Comparison of ENCODE assay signal across 9 mouse cellular contexts in genomic region chr11:118507904-118508303, GRCm38 (mm10). TPM values are rescaled to one million over a fixed set of nuclear protein-coding genes. Genes with fewer than 3 reads are reported as not detected.
DNase-seq lines count a peak whose midpoint lies in the region; ATAC-seq and TF ChIP-seq lines count a peak whose summit lies in the region.
"Had no signal": no experiment of that assay in that cellular context is flagged by ENCODE, and none has a peak within 500 bp of the region (broad histone marks: within the 10 kb centered on the region; RNA-seq: fewer than 3 reads in every experiment).

No protein-coding gene starts in this region.

- intact Hi-C loops in left cerebral cortex, postnatal 25 days (cut with DNase I): loop anchor here (1.0 kb wide), 1 partner anchor 232 kb away; no protein-coding TSS in a partner anchor

- TF ChIP-seq POLR2A in testis, adult 2 months (IDR thresholded peaks at IDR 0.05; ENCODE audit: control insufficient read depth, low read depth, low read length): no peak

- H3K36me3 ChIP-seq in heart, embryonic 11.5 days (ENCODE audit: control insufficient read depth, insufficient read depth, low read length): no peaks in the 10 kb centered on the region
- H3K36me3 ChIP-seq in forebrain, embryonic 14.5 days (ENCODE audit: control insufficient read depth, insufficient read depth, low read length): 0 out of 2 replicates have a peak, but pooled peaks cover 3% of the 10 kb centered on the region
- H3K36me3 ChIP-seq in testis, adult 2 months (ENCODE audit: control insufficient read depth, insufficient read depth, low read length): no peaks in the 10 kb centered on the region

- TF ChIP-seq CTCF in testis, adult 2 months (IDR thresholded peaks at IDR 0.05; ENCODE audit: control insufficient read depth, insufficient read depth, insufficient replicate concordance, low read depth, low read length): peak; percentile 94

- no peaks in the 10 kb centered on the region for H3K9me3 ChIP-seq in heart, embryonic 11.5 days (replicated peaks; ENCODE audit: control insufficient read depth, low read length)
- H3K9me3 ChIP-seq in forebrain, embryonic 14.5 days (replicated peaks; ENCODE audit: control insufficient read depth, low read length): no peaks in the 10 kb centered on the region
- H3K9me3 ChIP-seq: megakaryocyte, embryonic 14.5 days had no signal

- H3K4me3 ChIP-seq in heart, embryonic 11.5 days (ENCODE audit: low read depth, low read length): no peak overlapping the region
- no peak overlapping the region for H3K4me3 ChIP-seq in forebrain, embryonic 14.5 days (ENCODE audit: low read depth, low read length)
- H3K4me3 ChIP-seq in testis, adult 2 months (ENCODE audit: control insufficient read depth, low read depth, low read length): no peak overlapping the region
- H3K4me3 ChIP-seq: megakaryocyte, embryonic 14.5 days had no signal

- peak; percentile 66 to 86 for DNase-seq in heart, adult 18-20 months
- peak; percentile 44 for DNase-seq in c-Kit-positive CD71-negative TER-119-negative erythroid progenitor cells, embryonic 14.5 days (ENCODE audit: low read depth)
- peak; percentile 80 for DNase-seq in forebrain, embryonic 14.5 days (ENCODE audit: low spot score)
- DNase-seq in hindlimb bud, embryonic 11.5 days (ENCODE audit: extremely low spot score, low read depth, low spot score): peak; percentile 35
- peak; percentile 85 to 86 for DNase-seq in left cerebral cortex, postnatal 25 days (ENCODE audit: low spot score in 2 of 2)

- 28% methylated on average over 5 of the region's 5 CpGs for WGBS in heart, embryonic 11.5 days (ENCODE audit: insufficient replicate concordance)
- 31% methylated on average over 5 of the region's 5 CpGs for WGBS in forebrain, embryonic 14.5 days

- peaks cover 9% of the 10 kb centered on the region for H3K4me1 ChIP-seq in heart, embryonic 11.5 days (ENCODE audit: control insufficient read depth, insufficient read depth, low read length)
- H3K4me1 ChIP-seq in forebrain, embryonic 14.5 days (ENCODE audit: control insufficient read depth, insufficient read depth, low read length): peaks cover 16% of the 10 kb centered on the region
- H3K4me1 ChIP-seq in testis, adult 2 months (ENCODE audit: control insufficient read depth, insufficient read depth, low read length): peaks cover 4% of the 10 kb centered on the region

- no peak overlapping the region for H3K4me2 ChIP-seq in heart, embryonic 11.5 days
- H3K4me2 ChIP-seq in forebrain, embryonic 14.5 days (ENCODE audit: low read length): no peak overlapping the region

- no peak overlapping the region for H3K27ac ChIP-seq in heart, embryonic 11.5 days (ENCODE audit: low read depth, low read length)
- no peak overlapping the region for H3K27ac ChIP-seq in forebrain, embryonic 14.5 days (ENCODE audit: low read depth, low read length)
- H3K27ac ChIP-seq in testis, adult 2 months (ENCODE audit: control insufficient read depth, insufficient read depth, low read depth, low read length): no peak overlapping the region

- peaks cover 40% of the 10 kb centered on the region for H3K27me3 ChIP-seq in heart, embryonic 11.5 days (ENCODE audit: control insufficient read depth, insufficient read depth, low read length)
- H3K27me3 ChIP-seq in forebrain, embryonic 14.5 days (replicated peaks; ENCODE audit: control insufficient read depth, insufficient read depth, low read length): no peaks in the 10 kb centered on the region
- no peaks in the 10 kb centered on the region for H3K27me3 ChIP-seq in testis, adult 2 months (ENCODE audit: control insufficient read depth, insufficient read depth, low read length)

- H3K9ac ChIP-seq in heart, embryonic 11.5 days (ENCODE audit: low read depth, low read length): no peak overlapping the region
- no peak overlapping the region for H3K9ac ChIP-seq in forebrain, embryonic 14.5 days (ENCODE audit: low read length)

- no peak for ATAC-seq in heart, embryonic 11.5 days (replicated peaks; ENCODE audit: insufficient number of reproducible peaks, low FRiP score, low TSS enrichment)
- ATAC-seq in forebrain, embryonic 14.5 days: no peak
- ATAC-seq in monocyte, adult 5-6 weeks (replicated peaks; ENCODE audit: insufficient number of reproducible peaks, low FRiP score, low TSS enrichment, poor library complexity, severe bottlenecking): peak; percentile 73

RNA-seq across cellular contexts. Expression of gene Engase, which starts 31.3 kb away (rescaled TPM):
- total RNA-seq in heart, adult 18-20 months (2021): 1 to 10 TPM; 4.2 to 5.1 TPM
- polyA plus RNA-seq in heart, embryonic 11.5 days (2014; fragmentation: Nextera tagmentation; extraction: Ambion mirVana): 3.9 and 4.3 TPM in 2 replicates
- 3.9 and 4.9 TPM in 2 replicates for polyA plus RNA-seq in forebrain, embryonic 14.5 days (2014; fragmentation: Nextera tagmentation; extraction: Ambion mirVana)
- total RNA-seq in left cerebral cortex, postnatal 25 days (2021): 10 to 100 TPM; 10.3 to 10.6 TPM
- total RNA-seq in monocyte, adult 5-6 weeks (2017): 9.4 to 14.5 TPM (median 13.7 TPM) in 3 replicates
- 2.9 and 3.2 TPM in 2 replicates for polyA plus RNA-seq in testis, adult 2 months (2012; rRNA removed)

Comparison
In these comparisons a context has a peak if more than half of its experiments do, and no peak if none do; other contexts are left out.
1. DNase-seq: peak in every context shown above with its lines; median percentile 86 in left cerebral cortex, postnatal 25 days; 80 in forebrain, embryonic 14.5 days; 76 in heart, adult 18-20 months; 44 in c-Kit-positive CD71-negative TER-119-negative erythroid progenitor cells, embryonic 14.5 days; 35 in hindlimb bud, embryonic 11.5 days.